Mouse (Mus musculus) small intestine, adult 2 months (tissue): Measurements from ENCODE around the gene Tbata. TPM values are rescaled to one million over a fixed set of nuclear protein-coding genes. Genes with fewer than 3 reads are reported as not detected.

Experiments
- H3K27ac ChIP-seq: fragments of 200-500 bp; 2 replicates; pipeline ENCODE4 v1.5.1; 2012; ENCODE audit warnings: low read depth, low read length, control low read depth, inconsistent platforms; ENCODE audit not compliant: insufficient read depth
- H3K27me3 ChIP-seq: fragments of 200-500 bp; 2 replicates; pipeline ENCODE4 v1.6.1; 2012; ENCODE audit warnings: mild to moderate bottlenecking, moderate library complexity, low read length, inconsistent platforms; ENCODE audit not compliant: control insufficient read depth, insufficient read depth
- H3K36me3 ChIP-seq: fragments of 200-500 bp; 2 replicates; pipeline ENCODE4 v1.6.1; 2012; ENCODE audit warnings: mild to moderate bottlenecking, low read length, control low read depth, inconsistent platforms; ENCODE audit not compliant: control insufficient read depth, insufficient read depth
- H3K4me1 ChIP-seq: fragments of 200-500 bp; 2 replicates; pipeline ENCODE4 v1.6.1; 2012; ENCODE audit warnings: low read length, inconsistent platforms, mixed read lengths; ENCODE audit not compliant: control insufficient read depth, insufficient read depth, insufficient read length
- H3K4me3 ChIP-seq: fragments of 200-500 bp; 2 replicates; pipeline ENCODE4 v1.5.1; 2012; ENCODE audit warnings: low read depth, mild to moderate bottlenecking, control low read depth, inconsistent platforms, low read length, moderate library complexity
- CTCF ChIP-seq: fragments of 200-500 bp; IDR thresholded peaks from 2 replicates; pipeline ENCODE4 v1.5.1; 2012; ENCODE audit warnings: low read depth, mild to moderate bottlenecking, control low read depth, inconsistent platforms, low read length, moderate library complexity, mixed read lengths; ENCODE audit not compliant: insufficient replicate concordance, insufficient read length; ENCODE audit errors: extremely low read depth
- POLR2A ChIP-seq: fragments of 200-500 bp; IDR thresholded peaks from 2 replicates; pipeline ENCODE4 v1.6.1; 2012; ENCODE audit warnings: low read depth, mild to moderate bottlenecking, control low read depth, inconsistent platforms, low read length, moderate library complexity
- WGBS: fragments of 180-500 bp; shearing (Covaris S2); methylation state at CpG from one replicate; pipeline ENCODE4 v1.1.7; 2018; 5-methylcytosine and 5-hydroxymethylcytosine counted together
- polyA plus RNA-seq: library from polyadenylated mRNA; depleted of rRNA; stranded (reverse); fragments of >200 nt; gene quantifications from 2 replicates; pipeline ENCODE4 v1.2.3, GENCODE M21; 2012

Tbata gene
- polyA plus RNA-seq, 1 experiment: not detected

GRCm38 (mm10) chr10:61137567-61137966 is 34.2 kb upstream of the Tbata start:
- WGBS: 31% methylated on average over 1 of the region's 1 CpGs
- no peak for TF ChIP-seq POLR2A
- no peak for TF ChIP-seq CTCF
- peaks cover 3% of the 10 kb centered on the region; the same call in 1 of the 2 replicates for H3K4me1 ChIP-seq
- H3K4me3 ChIP-seq: no peak overlapping the region
- no peak overlapping the region for H3K27ac ChIP-seq
- H3K27me3 ChIP-seq: no peaks in the 10 kb centered on the region
- peaks cover 39% of the 10 kb centered on the region for H3K36me3 ChIP-seq

GRCm38 (mm10) chr10:61143343-61143742 is 28.4 kb upstream of the Tbata start:
- Histone ChIP-seq H3K4me1 (peaks cover 6% of the 10 kb centered on the region; the same call in 1 of the 2 replicates), H3K4me3 (no peak overlapping the region), H3K36me3 (peaks cover 22% of the 10 kb centered on the region), H3K27ac (peak overlapping the region; percentile 43), H3K27me3 (no peaks in the 10 kb centered on the region)
- 77% methylated on average over 2 of the region's 2 CpGs for WGBS
- TF ChIP-seq CTCF (no peak), POLR2A (no peak)

DNA sequence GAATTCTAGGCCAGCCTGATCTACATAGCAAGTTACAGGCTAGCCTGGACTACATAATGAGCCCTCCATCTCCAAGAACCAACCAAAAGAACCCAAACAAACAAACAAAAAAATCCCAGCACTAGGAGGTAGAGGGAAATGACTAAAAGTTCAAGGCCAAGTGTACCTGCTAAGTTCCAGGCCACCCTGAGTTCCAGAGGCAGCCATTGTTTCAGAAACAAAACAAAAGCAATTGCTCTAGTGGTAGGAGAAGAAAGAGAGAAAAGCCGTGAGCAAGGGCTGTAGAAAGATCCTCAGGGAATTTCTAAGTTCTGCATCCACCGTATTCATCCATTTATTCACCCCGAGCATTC is 26.0 kb upstream of the Tbata start:
- H3K4me1 ChIP-seq: peaks cover 4% of the 10 kb centered on the region; the same call in 1 of the 2 replicates
- WGBS: 8% methylated on average over 3 of the region's 3 CpGs
- peak overlapping the region; percentile 99 for H3K4me3 ChIP-seq
- peak overlapping the region; percentile 60 for H3K27ac ChIP-seq
- H3K27me3 ChIP-seq: no peaks in the 10 kb centered on the region
- H3K36me3 ChIP-seq: peaks cover 12% of the 10 kb centered on the region
- TF ChIP-seq POLR2A: no peak
- TF ChIP-seq CTCF: no peak

DNA sequence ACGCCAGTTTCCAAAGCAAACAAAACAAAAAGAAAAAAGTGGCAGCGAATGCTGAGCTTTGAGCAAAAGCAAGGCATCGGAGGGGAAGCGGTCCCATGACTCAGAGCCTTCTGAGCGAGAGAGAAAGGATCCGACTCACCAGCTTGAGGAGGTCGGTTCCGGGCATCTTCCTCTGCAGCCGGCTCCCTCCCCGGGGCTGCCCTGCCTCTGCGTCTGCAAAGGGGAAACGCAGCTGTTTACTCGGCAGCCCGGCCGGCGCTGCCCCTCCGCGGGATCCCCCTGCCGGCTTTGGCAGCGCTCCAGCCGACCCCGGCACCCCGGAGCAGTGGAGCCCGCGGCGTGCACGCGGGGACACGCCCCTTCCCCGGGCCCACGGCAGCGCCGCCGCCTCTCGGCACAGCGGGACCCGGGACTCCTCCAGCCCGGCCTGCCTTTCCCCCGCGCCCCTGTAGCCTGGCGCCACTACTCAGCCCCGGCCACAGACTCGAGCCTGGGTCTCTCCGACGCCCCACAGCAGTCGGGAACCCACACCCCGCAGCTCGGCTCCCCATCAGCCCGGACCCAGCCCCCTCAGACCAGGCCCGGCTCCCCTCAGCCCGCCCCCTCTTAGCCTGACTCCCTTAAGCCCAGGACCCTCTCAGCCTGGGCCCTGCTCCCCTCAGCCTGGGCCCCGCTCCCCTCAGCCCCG is 25.5 kb upstream of the Tbata start:
- no peaks in the 10 kb centered on the region for H3K27me3 ChIP-seq
- H3K27ac ChIP-seq: peak overlapping the region; percentile 60
- 1% methylated on average over 51 of the region's 53 CpGs for WGBS
- peak overlapping the region; percentile 99 for H3K4me3 ChIP-seq
- TF ChIP-seq POLR2A (no peak), CTCF (no peak)
- peaks cover 8% of the 10 kb centered on the region for H3K36me3 ChIP-seq
- peaks cover 4% of the 10 kb centered on the region; the same call in 1 of the 2 replicates for H3K4me1 ChIP-seq

GRCm38 (mm10) chr10:61146807-61147156 is 25.0 kb upstream of the Tbata start:
- no peak for TF ChIP-seq CTCF
- no peak for TF ChIP-seq POLR2A
- Histone ChIP-seq H3K27ac (peak overlapping the region; percentile 91), H3K27me3 (no peaks in the 10 kb centered on the region), H3K4me1 (peaks cover 4% of the 10 kb centered on the region; the same call in 1 of the 2 replicates), H3K36me3 (peaks cover 5% of the 10 kb centered on the region), H3K4me3 (peak overlapping the region; percentile 99)
- 2% methylated on average over 14 of the region's 14 CpGs for WGBS

GRCm38 (mm10) chr10:61147157-61148040 is 24.4 kb upstream of the Tbata start, which contains the start of gene Sgpl1:
Gene Sgpl1, minus strand, starts transcription at chr10:61147703.
- H3K4me3 ChIP-seq: peak within 1 kb of the TSS; percentile 99
- H3K27ac ChIP-seq: peak within 1 kb of the TSS; percentile 91
- peaks cover 4% of the 10 kb centered on the region; the same call in 1 of the 2 replicates for H3K4me1 ChIP-seq
- no peaks in the 10 kb centered on the region for H3K27me3 ChIP-seq
- TF ChIP-seq CTCF (peak; percentile 88), POLR2A (peak; percentile 91)
- H3K36me3 ChIP-seq: peaks cover 3% of the 10 kb centered on the region; the same call in 1 of the 2 replicates
- WGBS: under 1% methylated on average over 82 of the region's 82 CpGs

DNA sequence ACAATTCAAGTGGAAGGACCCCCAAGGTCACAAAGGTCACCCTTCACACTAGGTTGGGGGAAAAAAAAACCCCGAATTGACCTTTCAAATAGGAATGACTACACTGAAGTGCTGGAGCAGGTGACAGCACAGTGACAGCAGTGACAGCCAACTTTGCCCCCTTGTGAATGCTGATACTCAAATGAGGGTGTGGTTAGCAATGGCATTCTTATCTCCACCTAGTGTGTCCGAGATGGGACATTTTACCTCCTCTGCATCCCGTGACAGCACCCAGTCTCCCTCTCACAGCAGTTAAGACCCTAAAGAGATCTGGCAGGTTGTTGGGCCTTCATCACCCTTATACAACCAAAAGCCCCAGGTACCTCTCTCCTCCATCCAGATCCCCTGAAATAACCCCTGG is 22.3 kb upstream of the Tbata start:
- H3K4me1 ChIP-seq: peaks cover 4% of the 10 kb centered on the region; the same call in 1 of the 2 replicates
- 49% methylated on average over 3 of the region's 3 CpGs for WGBS
- H3K36me3 ChIP-seq: no peaks in the 10 kb centered on the region
- H3K27me3 ChIP-seq: no peaks in the 10 kb centered on the region
- H3K27ac ChIP-seq: peak overlapping the region; percentile 74; the same call in 1 of the 2 replicates
- H3K4me3 ChIP-seq: no peak overlapping the region
- TF ChIP-seq CTCF (no peak), POLR2A (no peak)
